Mouse (Mus musculus): ENCODE results near the gene Esrrb.

- TF ChIP-seq CTCF (IDR thresholded peaks at IDR 0.05; ENCODE audit: low read depth, low read length) (no peak), POLR2A (IDR thresholded peaks at IDR 0.05; ENCODE audit: insufficient read depth, low read length) (no peak), EP300 (IDR thresholded peaks at IDR 0.05; ENCODE audit: insufficient read depth, low read depth, low read length) (no peak)
These were observed 205.1 kb downstream of the Esrrb start for GRCm38 (mm10) chr12:86565996-86566395.

Data from ES-Bruce4 (cell line).